Mouse (Mus musculus) lung, embryonic 14.5 days (tissue): ENCODE results near the gene Gdpd5. TPM values are rescaled to one million over a fixed set of nuclear protein-coding genes. Genes with fewer than 3 reads are reported as not detected.
A peak's percentile ranks its signal among the peaks of the same experiment; 100 is the strongest.

Source experiments
- ATAC-seq: fragments of 200-750 bp; cut with Nextera tagmentation; 2 replicates; pipeline ENCODE4 v1.8.0; 2017; ENCODE audit warnings: mild to moderate bottlenecking, moderate TSS enrichment, moderate library complexity; ENCODE audit not compliant: insufficient read depth
- DNase-seq: peaks from one replicate; pipeline ENCODE4 v3.0.0-alpha.2; 2015
- H3K27ac ChIP-seq: fragments of 300-500 bp; sonication (generic); 2 replicates; pipeline ENCODE4 v1.5.1; 2014; ENCODE audit warnings: low read depth, mild to moderate bottlenecking, moderate library complexity
- H3K27me3 ChIP-seq: fragments of 300-500 bp; sonication (generic); 2 replicates; pipeline ENCODE4 v1.6.1; 2014; ENCODE audit warnings: low read length, control low read depth; ENCODE audit not compliant: insufficient read depth
- H3K36me3 ChIP-seq: fragments of 300-500 bp; sonication (generic); 2 replicates; pipeline ENCODE4 v1.6.1; 2014; ENCODE audit warnings: control low read depth; ENCODE audit not compliant: insufficient read depth
- H3K4me1 ChIP-seq: fragments of 300-500 bp; sonication (generic); 2 replicates; pipeline ENCODE4 v1.6.1; 2014; ENCODE audit warnings: antibody characterized with exemption, control low read depth; ENCODE audit not compliant: insufficient read depth
- H3K4me2 ChIP-seq: fragments of 300-500 bp; sonication (generic); 2 replicates; pipeline ENCODE4 v1.6.1; 2014; ENCODE audit warnings: mild to moderate bottlenecking
- H3K4me3 ChIP-seq: fragments of 300-500 bp; sonication (generic); 2 replicates; pipeline ENCODE4 v1.5.1; 2014; ENCODE audit warnings: low read depth, low read length
- H3K9ac ChIP-seq: fragments of 300-500 bp; sonication (generic); 2 replicates; pipeline ENCODE4 v1.6.1; 2014
- H3K9me3 ChIP-seq: fragments of 300-500 bp; sonication (generic); 2 replicates; pipeline ENCODE4 v1.6.1; 2016; ENCODE audit warnings: low read depth, low read length, control low read depth
- CTCF ChIP-seq: IDR thresholded peaks from 2 replicates; pipeline ENCODE4 v1.5.1; 2016; ENCODE audit warnings: antibody characterized with exemption, low read depth
- WGBS: fragments of 180-500 bp; shearing (Covaris S2); extraction: QIAGEN DNeasy Blood & Tissue Kit; methylation state at CpG from one replicate; pipeline ENCODE4 v1.1.7; 2014; 5-methylcytosine and 5-hydroxymethylcytosine counted together
- polyA plus RNA-seq: library from polyadenylated mRNA; unstranded; fragments of >200 nt; fragmentation: Nextera tagmentation; extraction: Ambion mirVana; gene quantifications from 2 replicates; pipeline ENCODE4 v1.2.1, GENCODE M21; 2014

Gene Gdpd5
- polyA plus RNA-seq, 1 experiment from 2014 or later = 21.8 TPM

- no peak overlapping the region for H3K27ac ChIP-seq
- H3K9ac ChIP-seq = no peak overlapping the region
- DNase-seq (no peak), ATAC-seq (no peak)
- no peak overlapping the region for H3K4me3 ChIP-seq
- no peak overlapping the region for H3K4me2 ChIP-seq
- H3K9me3 ChIP-seq = no peaks in the 10 kb centered on the region
- peaks cover 8% of the 10 kb centered on the region; the same call in 1 of the 2 replicates for H3K36me3 ChIP-seq
- H3K27me3 ChIP-seq = no peaks in the 10 kb centered on the region
- H3K4me1 ChIP-seq = 0 out of 2 replicates have a peak, but pooled peaks cover 3% of the 10 kb centered on the region
- WGBS = 72% methylated on average over 4 of the region's 4 CpGs
- no peak for TF ChIP-seq CTCF
Measured at GRCm38 (mm10) chr7:99395385-99395784, 14.2 kb downstream of the Gdpd5 start.

DNA sequence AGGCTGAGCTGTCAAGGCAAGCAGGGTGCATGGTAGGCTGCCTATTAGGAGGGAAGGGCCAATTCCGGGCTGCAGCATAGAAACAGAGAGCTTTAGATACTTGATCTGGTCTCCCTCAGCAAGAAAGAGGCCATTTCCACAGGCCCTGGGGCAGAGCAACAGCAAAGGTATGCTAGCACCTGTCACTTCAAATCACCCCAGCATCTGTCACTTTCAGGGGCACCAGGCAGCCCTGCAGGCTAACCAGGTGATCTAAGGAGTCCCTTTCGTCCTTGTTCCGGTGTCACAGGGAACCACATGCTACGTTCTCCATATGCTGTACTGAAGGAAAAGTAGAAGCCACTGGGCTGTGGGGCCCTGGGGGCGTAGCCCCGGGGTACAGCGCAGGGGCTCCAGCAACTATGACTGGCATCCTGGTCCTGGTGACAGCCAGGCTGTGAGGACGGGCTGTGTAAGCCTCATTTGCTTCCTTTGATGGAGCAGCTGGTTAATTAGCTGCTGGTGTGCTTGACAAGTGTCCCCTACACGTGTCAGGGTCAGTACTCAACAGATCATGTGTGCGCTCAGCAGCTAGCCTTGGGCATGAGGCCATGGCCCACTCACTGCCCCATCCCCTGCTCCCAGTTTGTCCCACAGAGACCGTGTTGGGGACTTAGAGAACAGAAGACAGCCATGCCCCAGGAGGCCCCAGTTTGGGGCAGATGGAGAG lies 14.8 kb downstream of the Gdpd5 start:
- WGBS = 64% methylated on average over 11 of the region's 11 CpGs

DNA sequence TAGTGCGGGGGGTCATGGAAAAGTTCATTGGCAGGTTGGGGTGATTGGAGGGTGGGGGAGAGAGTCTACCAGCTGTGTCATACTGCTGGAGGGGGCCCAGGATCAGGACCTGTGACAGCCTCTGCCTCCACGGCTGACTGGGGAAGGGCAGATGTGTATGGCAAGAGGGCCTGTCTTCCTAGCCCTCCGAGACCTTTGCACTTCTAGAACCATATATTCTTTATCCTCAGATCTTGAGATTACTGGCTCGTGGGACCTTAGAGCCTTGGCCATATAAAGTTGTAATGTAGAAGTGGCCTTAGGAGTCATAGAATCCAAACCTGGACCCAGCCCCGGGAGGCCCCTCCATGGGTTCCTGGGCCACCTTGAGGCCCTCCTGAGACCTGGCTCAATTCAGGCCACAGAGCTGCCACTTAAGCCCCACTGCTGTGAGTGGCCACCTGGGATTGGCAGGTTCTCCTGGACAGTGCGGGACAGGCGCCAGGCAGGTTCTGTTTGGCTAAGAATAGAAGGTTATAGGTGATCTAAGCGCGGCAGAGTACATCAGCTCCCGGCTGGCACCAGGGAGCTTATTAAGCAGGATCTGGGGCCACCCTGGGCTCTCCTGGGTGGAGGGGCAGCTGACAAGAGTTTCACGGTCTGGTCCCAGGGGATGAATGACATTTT lies 15.9 kb downstream of the Gdpd5 start:
- TF ChIP-seq CTCF = no peak
- Histone ChIP-seq H3K36me3 (peaks cover 8% of the 10 kb centered on the region; the same call in 1 of the 2 replicates), H3K27ac (no peak overlapping the region), H3K27me3 (no peaks in the 10 kb centered on the region), H3K4me3 (no peak overlapping the region), H3K4me2 (no peak overlapping the region), H3K9ac (no peak overlapping the region), H3K9me3 (no peaks in the 10 kb centered on the region), H3K4me1 (peaks cover 4% of the 10 kb centered on the region; the same call in 1 of the 2 replicates)
- no peak for DNase-seq
- no peak for ATAC-seq
- 62% methylated on average over 11 of the region's 11 CpGs for WGBS

More for the DNA sequence above, 14.8 kb downstream of the Gdpd5 start:
- Histone ChIP-seq H3K4me3 (no peak overlapping the region), H3K27me3 (no peaks in the 10 kb centered on the region), H3K27ac (no peak overlapping the region), H3K4me1 (peaks cover 3% of the 10 kb centered on the region; the same call in 1 of the 2 replicates), H3K9ac (peak overlapping the region; percentile 5; the same call in 1 of the 2 replicates), H3K4me2 (no peak overlapping the region), H3K9me3 (no peaks in the 10 kb centered on the region), H3K36me3 (peaks cover 8% of the 10 kb centered on the region; the same call in 1 of the 2 replicates)
- DNase-seq = no peak
- no peak for TF ChIP-seq CTCF
- no peak for ATAC-seq

DNA sequence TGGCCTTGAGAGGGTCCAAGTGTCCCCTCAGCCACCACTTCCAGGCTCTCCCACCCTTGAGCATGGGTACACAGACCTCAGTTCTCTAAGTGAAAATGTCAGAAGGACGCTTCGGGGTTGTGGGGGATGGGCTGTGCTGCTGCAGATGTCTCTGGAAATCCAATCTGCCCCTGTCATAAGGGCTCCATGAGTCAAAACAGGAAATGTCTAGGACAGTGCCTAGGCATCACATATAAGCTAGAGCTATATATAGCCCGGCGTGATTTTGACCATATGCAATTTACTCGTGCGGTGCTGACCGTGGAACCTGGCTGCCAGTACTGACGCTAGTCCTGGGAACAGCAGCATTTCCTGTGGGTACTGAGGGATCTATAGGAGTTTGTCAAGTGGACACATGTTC lies 20.2 kb downstream of the Gdpd5 start:
- no peak for TF ChIP-seq CTCF
- Histone ChIP-seq H3K4me3 (no peak overlapping the region), H3K4me2 (no peak overlapping the region), H3K27ac (peak overlapping the region; percentile 32; the same call in 1 of the 2 replicates), H3K4me1 (peaks cover 4% of the 10 kb centered on the region; the same call in 1 of the 2 replicates), H3K9me3 (no peaks in the 10 kb centered on the region), H3K9ac (no peak overlapping the region), H3K36me3 (peaks cover 3% of the 10 kb centered on the region; the same call in 1 of the 2 replicates), H3K27me3 (no peaks in the 10 kb centered on the region)
- ATAC-seq (peak; percentile 77), DNase-seq (peak; percentile 73)
- 42% methylated on average over 8 of the region's 8 CpGs for WGBS

- no peak for TF ChIP-seq CTCF
- no peak overlapping the region for H3K27ac ChIP-seq
- DNase-seq (no peak), ATAC-seq (no peak)
- H3K4me1 ChIP-seq = peaks cover 4% of the 10 kb centered on the region; the same call in 1 of the 2 replicates
- H3K4me2 ChIP-seq = no peak overlapping the region
- WGBS = 63% methylated on average over 6 of the region's 6 CpGs
- no peaks in the 10 kb centered on the region for H3K9me3 ChIP-seq
- no peaks in the 10 kb centered on the region for H3K27me3 ChIP-seq
- H3K4me3 ChIP-seq = no peak overlapping the region
- peaks cover 3% of the 10 kb centered on the region; the same call in 1 of the 2 replicates for H3K36me3 ChIP-seq
- no peak overlapping the region for H3K9ac ChIP-seq
Measured at GRCm38 (mm10) chr7:99402477-99402876, 21.3 kb downstream of the Gdpd5 start.

DNA sequence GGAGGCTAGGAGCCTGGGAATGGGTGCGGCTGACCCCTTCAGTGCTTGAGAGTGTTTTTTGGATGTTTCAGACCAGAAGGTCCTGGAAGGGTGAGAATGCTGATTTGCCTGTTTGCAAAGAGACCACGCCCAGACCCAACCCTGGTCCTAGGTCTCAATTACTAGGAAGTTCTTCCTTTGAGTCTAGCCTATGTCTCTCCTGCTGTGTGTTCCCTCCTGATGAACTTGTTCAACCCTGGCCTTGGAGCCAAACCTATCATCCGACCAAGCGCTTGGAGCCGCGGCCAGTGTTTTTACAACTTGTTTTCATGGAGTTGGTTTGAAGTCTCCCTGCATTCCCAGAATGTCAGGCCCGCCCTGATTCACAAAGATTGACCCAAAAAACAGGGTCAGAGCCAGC lies 22.0 kb downstream of the Gdpd5 start:
- Histone ChIP-seq H3K27me3 (no peaks in the 10 kb centered on the region), H3K9me3 (no peaks in the 10 kb centered on the region), H3K4me3 (no peak overlapping the region), H3K27ac (no peak overlapping the region), H3K4me2 (no peak overlapping the region), H3K4me1 (peaks cover 4% of the 10 kb centered on the region; the same call in 1 of the 2 replicates), H3K9ac (no peak overlapping the region), H3K36me3 (peaks cover 3% of the 10 kb centered on the region; the same call in 1 of the 2 replicates)
- 86% methylated on average over 7 of the region's 7 CpGs for WGBS
- no peak for ATAC-seq
- DNase-seq = no peak
- TF ChIP-seq CTCF = no peak

GRCm38 (mm10) chr7:99404031-99404735 lies 23.0 kb downstream of the Gdpd5 start:
- no peak for DNase-seq
- Histone ChIP-seq H3K9me3 (no peaks in the 10 kb centered on the region), H3K27ac (no peak overlapping the region), H3K4me3 (no peak overlapping the region), H3K9ac (no peak overlapping the region), H3K4me1 (peaks cover 4% of the 10 kb centered on the region; the same call in 1 of the 2 replicates), H3K27me3 (no peaks in the 10 kb centered on the region), H3K36me3 (peaks cover 3% of the 10 kb centered on the region; the same call in 1 of the 2 replicates), H3K4me2 (no peak overlapping the region)
- no peak for TF ChIP-seq CTCF
- ATAC-seq = no peak
- WGBS = 71% methylated on average over 12 of the region's 12 CpGs
